Mouse (Mus musculus): ENCODE measurements around the gene Vmn2r49.
"Not testable (repeated sequence)": the region's sequence is repeated elsewhere in the genome, so short reads cannot be mapped to it uniquely, and the experiment has no call there.

The Vmn2r49 gene

GRCm38 (mm10) chr7:9992157-9992556, at the start of gene Vmn2r49:
Gene Vmn2r49 (minus strand): TSS chr7:9992257.
- CTCF ChIA-PET = not testable (repeated sequence)

- CTCF ChIA-PET = not testable (repeated sequence)
Measured at GRCm38 (mm10) chr7:9953485-9953884, 38.6 kb downstream of the Vmn2r49 start, which contains the start of gene Vmn2r48. Gene Vmn2r48 (minus strand): TSS chr7:9953585.
